Mouse (Mus musculus) hindbrain, embryonic 11.5 days (tissue): Measurements from ENCODE around the gene Naaladl1. TPM values are rescaled to one million over a fixed set of nuclear protein-coding genes. Genes with fewer than 3 reads are reported as not detected.

Source experiments
- ATAC-seq: fragments of 200-750 bp; cut with Nextera tagmentation; 2 replicates; pipeline ENCODE4 v1.8.0; 2017; ENCODE audit warnings: mild to moderate bottlenecking, moderate TSS enrichment, moderate library complexity; ENCODE audit not compliant: low FRiP score
- DNase-seq: peaks from one replicate; pipeline ENCODE4 v3.0.0-alpha.2; 2015; ENCODE audit warnings: low spot score
- H3K27ac ChIP-seq: fragments of 300-500 bp; sonication (generic); 2 replicates; pipeline ENCODE4 v1.5.1; 2014; ENCODE audit warnings: mild to moderate bottlenecking, low read depth, low read length
- H3K27me3 ChIP-seq: fragments of 300-500 bp; sonication (generic); 2 replicates; pipeline ENCODE4 v1.6.1; 2014; ENCODE audit warnings: mild to moderate bottlenecking, low read length, moderate library complexity, mixed read lengths; ENCODE audit not compliant: control insufficient read depth, insufficient read depth
- H3K36me3 ChIP-seq: fragments of 300-500 bp; sonication (generic); 2 replicates; pipeline ENCODE4 v1.6.1; 2014; ENCODE audit warnings: mild to moderate bottlenecking, low read length, moderate library complexity, mixed read lengths; ENCODE audit not compliant: control insufficient read depth, insufficient read depth
- H3K4me1 ChIP-seq: fragments of 300-500 bp; sonication (generic); replicated peaks from 2 replicates; pipeline ENCODE4 v1.6.1; 2014; ENCODE audit warnings: low read length, mixed read lengths; ENCODE audit not compliant: control insufficient read depth, insufficient read depth
- H3K4me2 ChIP-seq: fragments of 300-500 bp; sonication (generic); replicated peaks from 2 replicates; pipeline ENCODE4 v1.6.1; 2014; ENCODE audit warnings: mild to moderate bottlenecking, low read depth, low read length
- H3K4me3 ChIP-seq: fragments of 300-500 bp; sonication (generic); 2 replicates; pipeline ENCODE4 v1.5.1; 2014; ENCODE audit warnings: low read depth, low read length
- H3K9ac ChIP-seq: fragments of 300-500 bp; sonication (generic); 2 replicates; pipeline ENCODE4 v1.6.1; 2014; ENCODE audit warnings: low read depth, low read length
- H3K9me3 ChIP-seq: fragments of 300-500 bp; sonication (generic); 2 replicates; pipeline ENCODE4 v1.6.1; 2016; ENCODE audit warnings: low read length; ENCODE audit not compliant: control insufficient read depth
- WGBS: fragments of 180-500 bp; shearing (Covaris S2); extraction: QIAGEN DNeasy Blood & Tissue Kit; methylation state at CpG from one replicate; pipeline ENCODE4 v1.1.7; 2014; 5-methylcytosine and 5-hydroxymethylcytosine counted together
- polyA plus RNA-seq: library from polyadenylated mRNA; unstranded; fragments of >200 nt; fragmentation: Nextera tagmentation; extraction: Ambion mirVana; gene quantifications from 2 replicates; pipeline ENCODE4 v1.2.1, GENCODE M21; 2014

Gene Naaladl1
- polyA plus RNA-seq = 0.38 and 0.59 TPM in 2 replicates

GRCm38 (mm10) chr19:6105586-6105985 lies at the start of gene Naaladl1:
TSS of gene Naaladl1 (plus strand) at chr19:6105782.
- ATAC-seq = no peak
- no peak within 1 kb of the TSS for H3K27ac ChIP-seq
- no peaks in the 10 kb centered on the region for H3K36me3 ChIP-seq
- H3K27me3 ChIP-seq = no peaks in the 10 kb centered on the region
- no peaks in the 10 kb centered on the region for H3K4me1 ChIP-seq
- H3K4me3 ChIP-seq = no peak within 1 kb of the TSS
- H3K4me2 ChIP-seq = no peak within 1 kb of the TSS
- H3K9me3 ChIP-seq = no peaks in the 10 kb centered on the region
- H3K9ac ChIP-seq = no peak within 1 kb of the TSS
- no peak for DNase-seq
- WGBS = 85% methylated on average over 7 of the region's 7 CpGs

- no peak overlapping the region for H3K27ac ChIP-seq
- H3K9ac ChIP-seq = peak overlapping the region; percentile 91
- H3K4me3 ChIP-seq = peak overlapping the region; percentile 88
- H3K4me2 ChIP-seq = peak overlapping the region; percentile 52
- no peaks in the 10 kb centered on the region for H3K9me3 ChIP-seq
- ATAC-seq (no peak), DNase-seq (no peak)
- peaks cover 6% of the 10 kb centered on the region; the same call in 1 of the 2 replicates for H3K4me1 ChIP-seq
- H3K36me3 ChIP-seq = peaks cover 19% of the 10 kb centered on the region
- H3K27me3 ChIP-seq = no peaks in the 10 kb centered on the region
- 69% methylated on average over 4 of the region's 4 CpGs for WGBS
These were observed 48.9 kb upstream of the Naaladl1 start for GRCm38 (mm10) chr19:6056696-6057095.

- WGBS = under 1% methylated on average over 56 of the region's 63 CpGs
- Histone ChIP-seq H3K9me3 (no peaks in the 10 kb centered on the region), H3K36me3 (peaks cover 13% of the 10 kb centered on the region)
These were observed 48.1 kb upstream of the Naaladl1 start, which contains the start of the genes Mrpl49 and Fau for GRCm38 (mm10) chr19:6057313-6058096. TSS of gene Mrpl49 (minus strand) at chr19:6057785. TSS of gene Fau (plus strand) at chr19:6057844.

GRCm38 (mm10) chr19:6058513-6058912 lies 47.1 kb upstream of the Naaladl1 start:
- peak overlapping the region; percentile 88 for H3K4me3 ChIP-seq
- H3K27ac ChIP-seq = no peak overlapping the region
- H3K9me3 ChIP-seq = no peaks in the 10 kb centered on the region
- no peak for ATAC-seq
- peak overlapping the region; percentile 91 for H3K9ac ChIP-seq
- H3K4me2 ChIP-seq = peak overlapping the region; percentile 75
- DNase-seq = no peak
- H3K4me1 ChIP-seq = peaks cover 11% of the 10 kb centered on the region
- H3K36me3 ChIP-seq = peaks cover 4% of the 10 kb centered on the region
- 35% methylated on average over 5 of the region's 5 CpGs for WGBS
- H3K27me3 ChIP-seq = no peaks in the 10 kb centered on the region

More at GRCm38 (mm10) chr19:6057313-6058096, 48.1 kb upstream of the Naaladl1 start, which contains the start of the genes Mrpl49 and Fau:
- peak within 1 kb of the TSS; percentile 88 for H3K4me3 ChIP-seq
- H3K27me3 ChIP-seq = no peaks in the 10 kb centered on the region
- peak within 1 kb of the TSS; percentile 77 for H3K27ac ChIP-seq
- H3K4me2 ChIP-seq = peak within 1 kb of the TSS; percentile 75
- H3K4me1 ChIP-seq = peaks cover 11% of the 10 kb centered on the region
- peak within 1 kb of the TSS; percentile 91 for H3K9ac ChIP-seq
- DNase-seq = peak; percentile 100
- ATAC-seq = peak; percentile 87

- no peak for ATAC-seq
- WGBS = 85% methylated on average over 5 of the region's 5 CpGs
- Histone ChIP-seq H3K27me3 (no peaks in the 10 kb centered on the region), H3K9ac (no peak overlapping the region; the same call in 1 of the 2 replicates), H3K9me3 (no peaks in the 10 kb centered on the region), H3K36me3 (peaks cover 3% of the 10 kb centered on the region), H3K4me2 (peak overlapping the region; percentile 75), H3K27ac (no peak overlapping the region), H3K4me1 (peaks cover 11% of the 10 kb centered on the region), H3K4me3 (peak overlapping the region; percentile 88)
- no peak for DNase-seq
These were observed 46.6 kb upstream of the Naaladl1 start for GRCm38 (mm10) chr19:6058966-6059365.

GRCm38 (mm10) chr19:6061021-6061533 lies 44.5 kb upstream of the Naaladl1 start, which contains the start of gene Znhit2:
TSS of gene Znhit2 (plus strand) at chr19:6061192.
- DNase-seq = peak; percentile 92
- H3K4me1 ChIP-seq = peaks cover 11% of the 10 kb centered on the region
- H3K9ac ChIP-seq = peak within 1 kb of the TSS; percentile 97
- ATAC-seq = peak; percentile 59
- peak within 1 kb of the TSS; percentile 95 for H3K4me2 ChIP-seq
- under 1% methylated on average over 56 of the region's 58 CpGs for WGBS
- peaks cover 3% of the 10 kb centered on the region for H3K36me3 ChIP-seq
- peak within 1 kb of the TSS; percentile 92 for H3K27ac ChIP-seq
- no peaks in the 10 kb centered on the region for H3K9me3 ChIP-seq
- H3K4me3 ChIP-seq = peak within 1 kb of the TSS; percentile 91
- no peaks in the 10 kb centered on the region for H3K27me3 ChIP-seq

GRCm38 (mm10) chr19:6061641-6062302 lies 43.8 kb upstream of the Naaladl1 start:
- ATAC-seq (no peak), DNase-seq (peak; percentile 50)
- H3K36me3 ChIP-seq = peaks cover 3% of the 10 kb centered on the region
- H3K27ac ChIP-seq = peak overlapping the region; percentile 92
- no peaks in the 10 kb centered on the region for H3K9me3 ChIP-seq
- peak overlapping the region; percentile 97 for H3K9ac ChIP-seq
- peaks cover 11% of the 10 kb centered on the region for H3K4me1 ChIP-seq
- peak overlapping the region; percentile 95 for H3K4me2 ChIP-seq
- no peaks in the 10 kb centered on the region for H3K27me3 ChIP-seq
- peak overlapping the region; percentile 91 for H3K4me3 ChIP-seq
- WGBS = 2% methylated on average over 44 of the region's 44 CpGs

GRCm38 (mm10) chr19:6062418-6062817 lies 43.2 kb upstream of the Naaladl1 start:
- WGBS = 69% methylated on average over 5 of the region's 5 CpGs

More at GRCm38 (mm10) chr19:6062418-6062817, 43.2 kb upstream of the Naaladl1 start:
- no peak for DNase-seq
- ATAC-seq = no peak
- Histone ChIP-seq H3K27me3 (no peaks in the 10 kb centered on the region), H3K9me3 (no peaks in the 10 kb centered on the region), H3K4me3 (peak overlapping the region; percentile 91), H3K36me3 (peaks cover 3% of the 10 kb centered on the region), H3K27ac (no peak overlapping the region), H3K9ac (peak overlapping the region; percentile 97), H3K4me2 (peak overlapping the region; percentile 95), H3K4me1 (peaks cover 12% of the 10 kb centered on the region)
